Mouse (Mus musculus): ENCODE measurements around the gene Metap1d. TPM values are rescaled to one million over a fixed set of nuclear protein-coding genes. Genes with fewer than 3 reads are reported as not detected.

Gene Metap1d
- total and polyA plus RNA-seq, 3 experiments: 18.9 to 28.3 (median 21.5) TPM

DNA sequence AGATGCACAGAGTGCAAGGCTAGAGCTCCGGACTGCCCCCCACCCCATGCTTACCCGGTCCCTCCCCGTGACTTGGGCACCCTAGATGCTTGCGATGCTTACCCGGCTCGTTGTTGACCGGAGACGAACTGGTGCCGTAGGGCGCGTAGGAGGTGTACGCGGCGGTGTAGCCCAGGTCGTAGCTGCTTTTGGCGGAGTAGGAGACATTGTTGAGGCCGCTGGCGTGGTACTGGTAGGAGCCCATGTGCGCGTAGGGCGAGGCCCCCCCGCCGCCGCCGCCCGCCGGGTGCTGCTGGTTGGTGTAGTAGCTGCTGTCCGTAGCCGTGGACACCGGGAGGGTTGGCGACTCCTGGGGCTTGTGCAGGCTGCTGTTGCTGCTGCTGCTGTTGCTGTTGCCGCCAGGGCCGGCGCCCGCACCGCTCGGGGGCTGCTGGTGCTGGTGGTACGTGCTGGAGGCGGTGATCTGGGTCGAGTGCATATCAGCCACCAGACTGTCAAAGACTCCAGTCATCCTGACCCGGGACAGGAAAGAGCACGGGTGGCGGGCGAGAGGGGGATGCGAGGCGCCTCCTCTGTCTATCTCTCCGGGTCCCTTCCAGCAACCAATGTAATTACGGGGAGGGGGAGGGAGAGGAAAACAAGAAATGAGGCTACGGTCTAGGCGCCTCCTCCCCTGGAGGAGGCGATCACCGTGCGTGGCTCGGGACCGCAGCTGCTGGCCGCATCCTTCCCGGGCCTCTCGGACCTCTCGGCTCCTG is 93.0 kb downstream of the Metap1d start:
- TF ChIP-seq ZNF384 (IDR thresholded peaks at IDR 0.05; ENCODE audit: low read depth, low read length): no peak
- TF ChIP-seq RCOR1 (conservative IDR thresholded peaks at IDR 0.05; ENCODE audit: low read depth, low read length): no peak
- no peak for TF ChIP-seq JUN (IDR thresholded peaks at IDR 0.05; ENCODE audit: insufficient read depth, low read depth, low read length)
- no peak for TF ChIP-seq PAX5 (IDR thresholded peaks at IDR 0.05; ENCODE audit: low read length)
- TF ChIP-seq CTCF (conservative IDR thresholded peaks at IDR 0.05 in 1 of 2, IDR thresholded peaks at IDR 0.05 in 1 of 2; ENCODE audit: low read depth in 2 of 2, low read length in 2 of 2): no peak
- TF ChIP-seq NRF1 (IDR thresholded peaks at IDR 0.05; ENCODE audit: low read depth, low read length): no peak
- no peak for TF ChIP-seq MAZ (IDR thresholded peaks at IDR 0.05; ENCODE audit: low read depth, low read length)
- no peak for TF ChIP-seq RAD21 (IDR thresholded peaks at IDR 0.05; ENCODE audit: low read depth, low read length)
- no peak for TF ChIP-seq KAT2A (IDR thresholded peaks at IDR 0.05; ENCODE audit: insufficient replicate concordance, low read length)
- no peak for TF ChIP-seq CHD1 (IDR thresholded peaks at IDR 0.05; ENCODE audit: low read depth, low read length)
- no peak for TF ChIP-seq USF2 (conservative IDR thresholded peaks at IDR 0.05; ENCODE audit: low read depth, low read length)
- TF ChIP-seq SIN3A (IDR thresholded peaks at IDR 0.05; ENCODE audit: low read length): no peak
- no peak for TF ChIP-seq ZKSCAN1 (IDR thresholded peaks at IDR 0.05; ENCODE audit: borderline replicate concordance, low read depth, low read length)
- no peak for TF ChIP-seq MAFK (IDR thresholded peaks at IDR 0.05; ENCODE audit: insufficient replicate concordance, low read length)
- TF ChIP-seq JUND (conservative IDR thresholded peaks at IDR 0.05; ENCODE audit: low read depth, low read length): no peak
- TF ChIP-seq NELFE (IDR thresholded peaks at IDR 0.05; ENCODE audit: low read depth, low read length): no peak
- no peak for TF ChIP-seq CHD2 (IDR thresholded peaks at IDR 0.05; ENCODE audit: low read length)
- no peak for TF ChIP-seq ZMIZ1 (IDR thresholded peaks at IDR 0.05; ENCODE audit: low read depth, low read length)
- TF ChIP-seq MAX (IDR thresholded peaks at IDR 0.05; ENCODE audit: low read length): no peak
- Histone ChIP-seq H3K4me2 (ENCODE audit: insufficient read depth, low read depth, poor library complexity, severe bottlenecking) (no peak overlapping the region), H3K4me3 (replicated peaks in 1 of 3; ENCODE audit: low read depth in 2 of 3, low read length in 2 of 3, poor library complexity in 1 of 3) (no peak overlapping the region), H3K36me3 (replicated peaks in 1 of 2; ENCODE audit: control insufficient read depth in 1 of 2, insufficient read depth in 1 of 2, low read length in 1 of 2) (no peaks in the 10 kb centered on the region), H3K4me1 (ENCODE audit: control insufficient read depth in 1 of 2, insufficient read depth in 2 of 2) (peaks cover 0 to 7% of the 10 kb centered on the region in 2 experiments; a peak in 2 of 4 replicates), H3K9ac (ENCODE audit: insufficient read depth, low read depth) (no peak overlapping the region), H3K79me2 (replicated peaks; ENCODE audit: control insufficient read depth, extremely low read depth, insufficient read depth, poor library complexity, severe bottlenecking) (no peaks in the 10 kb centered on the region), H3K27ac (ENCODE audit: insufficient read depth, low read depth) (no peak overlapping the region), H3K9me3 (replicated peaks; ENCODE audit: low read length) (peaks cover 31% of the 10 kb centered on the region), H3K27me3 (replicated peaks) (no peaks in the 10 kb centered on the region)
- dilution Hi-C loops (cut with MboI; ENCODE audit: extremely low pct_ligation_motif_present, extremely low pct_unique_long_range_greater_than_20kb, low sequenced_read_pairs): no loop called here
- in situ Hi-C loops (cut with MboI; ENCODE audit: low pct_ligation_motif_present, low pct_unique_long_range_greater_than_20kb, low sequenced_read_pairs): loop anchor here (25.0 kb wide), 1 partner anchor 259 kb away; no protein-coding TSS in a partner anchor
- no peak for DNase-seq (ENCODE audit: extremely low read depth)

DNA sequence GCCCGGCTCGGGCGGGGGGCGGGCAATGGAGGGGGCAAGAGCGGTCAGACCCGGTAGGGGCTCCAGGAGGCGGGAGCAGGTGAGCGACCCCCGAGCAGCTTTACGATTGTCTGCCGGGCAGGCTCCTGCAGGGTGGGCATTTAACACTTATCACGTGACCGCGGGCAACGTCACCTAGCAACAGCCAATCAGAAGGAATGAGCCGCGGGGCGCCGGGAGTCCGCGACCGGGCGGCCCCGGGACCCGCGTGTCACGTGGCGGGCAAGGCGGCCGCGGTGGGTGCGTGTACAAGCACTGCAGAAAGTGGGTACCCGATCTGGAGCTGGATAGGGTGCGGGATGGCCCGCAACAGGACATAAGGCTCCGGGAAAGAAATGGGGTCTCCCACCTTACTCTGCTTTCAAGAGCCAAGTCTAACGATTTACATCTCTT is 93.6 kb downstream of the Metap1d start, which contains the start of gene Dlx2:
Gene Dlx2 (minus strand): TSS at position 115 of the 432 bp plus-strand sequence.
- Histone ChIP-seq H3K4me1 (ENCODE audit: control insufficient read depth in 1 of 2, insufficient read depth in 2 of 2) (peaks cover 0 to 7% of the 10 kb centered on the region in 2 experiments; a peak in 2 of 4 replicates), H3K36me3 (replicated peaks in 1 of 2; ENCODE audit: control insufficient read depth in 1 of 2, insufficient read depth in 1 of 2, low read length in 1 of 2) (no peaks in the 10 kb centered on the region), H3K79me2 (replicated peaks; ENCODE audit: control insufficient read depth, extremely low read depth, insufficient read depth, poor library complexity, severe bottlenecking) (no peaks in the 10 kb centered on the region), H3K27me3 (replicated peaks) (peaks cover under 1% of the 10 kb centered on the region), H3K27ac (ENCODE audit: insufficient read depth, low read depth) (no peak within 1 kb of the TSS), H3K4me2 (ENCODE audit: insufficient read depth, low read depth, poor library complexity, severe bottlenecking) (no peak within 1 kb of the TSS), H3K4me3 (replicated peaks in 1 of 3; ENCODE audit: low read depth in 2 of 3, low read length in 2 of 3, poor library complexity in 1 of 3) (no peak within 1 kb of the TSS), H3K9ac (ENCODE audit: insufficient read depth, low read depth) (no peak within 1 kb of the TSS), H3K9me3 (replicated peaks; ENCODE audit: low read length) (peaks cover 31% of the 10 kb centered on the region)
- in situ Hi-C loops (cut with MboI; ENCODE audit: low pct_ligation_motif_present, low pct_unique_long_range_greater_than_20kb, low sequenced_read_pairs): loop anchor here (25.0 kb wide), 1 partner anchor 259 kb away; no protein-coding TSS in a partner anchor
- TF ChIP-seq SMC3 (IDR thresholded peaks at IDR 0.05; ENCODE audit: low read depth, low read length): no peak
- TF ChIP-seq NRF1 (IDR thresholded peaks at IDR 0.05; ENCODE audit: low read depth, low read length): no peak
- TF ChIP-seq CTCF (conservative IDR thresholded peaks at IDR 0.05 in 1 of 2, IDR thresholded peaks at IDR 0.05 in 1 of 2; ENCODE audit: low read depth in 2 of 2, low read length in 2 of 2): no peak
- TF ChIP-seq USF1 (IDR thresholded peaks at IDR 0.05; ENCODE audit: low read depth, low read length): no peak
- no peak for TF ChIP-seq JUN (IDR thresholded peaks at IDR 0.05; ENCODE audit: insufficient read depth, low read depth, low read length)
- no peak for TF ChIP-seq TBP (conservative IDR thresholded peaks at IDR 0.05; ENCODE audit: low read depth, low read length)
- TF ChIP-seq UBTF (IDR thresholded peaks at IDR 0.05; ENCODE audit: low read depth, low read length): no peak
- TF ChIP-seq NELFE (IDR thresholded peaks at IDR 0.05; ENCODE audit: low read depth, low read length): no peak
- no peak for DNase-seq (ENCODE audit: extremely low read depth)
- dilution Hi-C loops (cut with MboI; ENCODE audit: extremely low pct_ligation_motif_present, extremely low pct_unique_long_range_greater_than_20kb, low sequenced_read_pairs): no loop called here

Measured in CH12.LX (cell line).